Mouse (Mus musculus) G1E-ER4 (cell line): ENCODE measurements around the gene Hcfc2. TPM values are rescaled to one million over a fixed set of nuclear protein-coding genes. Genes with fewer than 3 reads are reported as not detected.

Experiments used
- GATA1 ChIP-seq: IDR thresholded peaks from one replicate; pipeline ENCODE4 v1.8.0; 2012; ENCODE audit warnings: low read length, inconsistent platforms
- polyA plus RNA-seq: library from polyadenylated mRNA; stranded (reverse); fragments of >175 nt; gene quantifications from 2 replicates; pipeline ENCODE4 v1.2.3, GENCODE M21; 2012

The Hcfc2 gene
- polyA plus RNA-seq, 1 experiment: 4.6 TPM

GRCm38 (mm10) chr10:82690494-82690893 lies 5.5 kb upstream of the Hcfc2 start, which contains the start of gene Glt8d2:
Gene Glt8d2 (minus strand): TSS chr10:82690650.
- TF ChIP-seq GATA1: no peak

GRCm38 (mm10) chr10:82696453-82697079 lies 606 bp downstream of the Hcfc2 start:
- no peak for TF ChIP-seq GATA1

GRCm38 (mm10) chr10:82697305-82697898 lies 1.4 kb downstream of the Hcfc2 start:
- no peak for TF ChIP-seq GATA1

- TF ChIP-seq GATA1: no peak
Observed at GRCm38 (mm10) chr10:82698712-82699261, 2.8 kb downstream of the Hcfc2 start.

- no peak for TF ChIP-seq GATA1
Observed at GRCm38 (mm10) chr10:82699296-82699941, 3.5 kb downstream of the Hcfc2 start.

- TF ChIP-seq GATA1: no peak
Observed at GRCm38 (mm10) chr10:82741354-82741753, 45.4 kb downstream of the Hcfc2 start.

GRCm38 (mm10) chr10:82741876-82742275 lies 45.9 kb downstream of the Hcfc2 start:
- no peak for TF ChIP-seq GATA1

- TF ChIP-seq GATA1: no peak
Observed at GRCm38 (mm10) chr10:82742578-82742977, 46.6 kb downstream of the Hcfc2 start.

GRCm38 (mm10) chr10:82744296-82744695 lies 48.3 kb downstream of the Hcfc2 start:
- no peak for TF ChIP-seq GATA1

- TF ChIP-seq GATA1: no peak
Observed at GRCm38 (mm10) chr10:82745301-82745700, 49.3 kb downstream of the Hcfc2 start.

GRCm38 (mm10) chr10:82746988-82747850 lies 51.3 kb downstream of the Hcfc2 start:
- TF ChIP-seq GATA1: no peak

GRCm38 (mm10) chr10:82750778-82751177 lies 54.8 kb downstream of the Hcfc2 start:
- TF ChIP-seq GATA1: no peak

GRCm38 (mm10) chr10:82752921-82753320 lies 57.0 kb downstream of the Hcfc2 start:
- no peak for TF ChIP-seq GATA1

- no peak for TF ChIP-seq GATA1
Observed at GRCm38 (mm10) chr10:82754642-82755041, 58.7 kb downstream of the Hcfc2 start.

- TF ChIP-seq GATA1: no peak
Observed at GRCm38 (mm10) chr10:82755213-82755890, 59.4 kb downstream of the Hcfc2 start.

- TF ChIP-seq GATA1: no peak
Observed at GRCm38 (mm10) chr10:82756466-82756865, 60.5 kb downstream of the Hcfc2 start.
